Mouse (Mus musculus): ENCODE measurements at regions not wholly inside any gene's neighbourhood (a gene's known extent, or its start where the extent isn't known, plus 50 kb on each side); places are given as distances from the start of the nearest gene placed in this dataset.

- H3K4me3 ChIP-seq (ENCODE audit: insufficient read depth in 1 of 2, low read depth in 1 of 2, low read length in 2 of 2, poor library complexity in 1 of 2, severe bottlenecking in 1 of 2) = no peak overlapping the region
- H3K9me3 ChIP-seq (ENCODE audit: control insufficient read depth, insufficient read depth, low read depth, low read length) = no peaks in the 10 kb centered on the region
- in situ Hi-C loops (cut with MboI; ENCODE audit: low sequenced_read_pairs in 2 of 2, unreplicated experiment in 2 of 2) = no loop called here
- H3K9ac ChIP-seq (ENCODE audit: insufficient read depth, low read depth, low read length, poor library complexity, severe bottlenecking) = no peak overlapping the region
- no peak overlapping the region for H3K27ac ChIP-seq (ENCODE audit: insufficient read depth, low read depth, low read length, poor library complexity, severe bottlenecking)
- no peaks in the 10 kb centered on the region for H3K36me3 ChIP-seq (ENCODE audit: control insufficient read depth, insufficient read depth, low read length, poor library complexity, severe bottlenecking)
- H3K4me1 ChIP-seq (ENCODE audit: control insufficient read depth in 2 of 2, insufficient read depth in 2 of 2, low read length in 2 of 2, poor library complexity in 1 of 2) = no peaks in the 10 kb centered on the region
- TF ChIP-seq CHD2 (IDR thresholded peaks at IDR 0.05; ENCODE audit: low read depth, low read length) (no peak), ZC3H11A (IDR thresholded peaks at IDR 0.05; ENCODE audit: borderline replicate concordance, low read depth, low read length) (no peak), HCFC1 (IDR thresholded peaks at IDR 0.05; ENCODE audit: borderline replicate concordance, insufficient read depth, low read length) (no peak)
- no peak for DNase-seq (ENCODE audit: low read depth, low spot score)
Measured at GRCm38 (mm10) chr12:106796596-106796995, 691.8 kb upstream of the 3110018I06Rik start.

DNA sequence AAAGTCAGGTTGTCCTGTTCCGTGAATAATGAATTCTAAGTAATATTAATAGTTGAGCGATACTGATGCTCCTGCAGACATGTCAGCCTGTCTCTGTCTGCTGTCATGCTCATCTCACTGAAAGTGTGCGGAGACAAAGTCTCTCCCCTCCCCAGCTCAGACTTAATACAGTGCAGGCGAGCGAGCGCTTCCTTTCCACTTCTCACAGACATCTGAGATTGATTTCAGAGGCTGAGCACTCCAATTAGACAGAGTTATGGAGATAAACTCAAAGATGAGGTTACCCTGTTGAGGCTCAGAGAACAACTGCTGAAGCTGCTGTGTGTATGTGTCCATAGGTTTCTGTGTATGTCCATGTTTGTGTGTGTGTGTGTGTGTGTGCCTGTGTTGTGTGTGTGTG is 668.7 kb upstream of the 3110018I06Rik start:
- no peaks in the 10 kb centered on the region for H3K4me1 ChIP-seq (ENCODE audit: control insufficient read depth in 2 of 2, insufficient read depth in 2 of 2, low read length in 2 of 2, poor library complexity in 1 of 2)
- no peak for DNase-seq (ENCODE audit: low read depth, low spot score)

DNA sequence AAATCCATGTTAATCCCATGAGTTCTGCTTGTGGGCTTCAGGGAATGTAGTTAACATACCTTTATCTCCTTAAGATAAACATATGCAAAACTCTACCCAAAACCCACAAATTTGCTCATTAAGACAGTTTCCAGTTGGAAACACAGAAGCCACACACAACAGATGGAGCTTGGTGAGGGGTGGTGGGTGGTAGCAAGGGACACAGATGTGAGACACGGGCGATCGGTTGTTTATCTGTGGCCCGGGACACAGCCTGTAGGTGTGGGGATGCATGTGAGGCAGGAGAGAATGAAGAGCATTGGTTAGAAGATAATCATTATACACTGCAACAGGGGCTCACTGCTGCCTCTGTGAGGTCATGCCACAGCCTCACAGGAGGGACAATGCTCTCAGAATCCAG is 666.1 kb upstream of the 3110018I06Rik start:
- in situ Hi-C loops (cut with MboI; ENCODE audit: low sequenced_read_pairs in 2 of 2, unreplicated experiment in 2 of 2) = no loop called here

More for the DNA sequence above, 668.7 kb upstream of the 3110018I06Rik start:
- in situ Hi-C loops (cut with MboI; ENCODE audit: low sequenced_read_pairs in 2 of 2, unreplicated experiment in 2 of 2) = no loop called here
- no peak overlapping the region for H3K9ac ChIP-seq (ENCODE audit: insufficient read depth, low read depth, low read length, poor library complexity, severe bottlenecking)
- no peaks in the 10 kb centered on the region for H3K9me3 ChIP-seq (ENCODE audit: control insufficient read depth, insufficient read depth, low read depth, low read length)
- H3K4me3 ChIP-seq (ENCODE audit: insufficient read depth in 1 of 2, low read depth in 1 of 2, low read length in 2 of 2, poor library complexity in 1 of 2, severe bottlenecking in 1 of 2) = no peak overlapping the region
- no peak overlapping the region for H3K27ac ChIP-seq (ENCODE audit: insufficient read depth, low read depth, low read length, poor library complexity, severe bottlenecking)
- TF ChIP-seq ZC3H11A (IDR thresholded peaks at IDR 0.05; ENCODE audit: borderline replicate concordance, low read depth, low read length) (no peak), HCFC1 (IDR thresholded peaks at IDR 0.05; ENCODE audit: borderline replicate concordance, insufficient read depth, low read length) (no peak), CHD2 (IDR thresholded peaks at IDR 0.05; ENCODE audit: low read depth, low read length) (no peak), ZNF384 (IDR thresholded peaks at IDR 0.05; ENCODE audit: low read depth, low read length) (no peak), MAFK (IDR thresholded peaks at IDR 0.05; ENCODE audit: insufficient read depth, low read depth, low read length) (no peak)
- no peaks in the 10 kb centered on the region for H3K36me3 ChIP-seq (ENCODE audit: control insufficient read depth, insufficient read depth, low read length, poor library complexity, severe bottlenecking)

GRCm38 (mm10) chr12:106828542-106828941 is 659.9 kb upstream of the 3110018I06Rik start:
- in situ Hi-C loops (cut with MboI; ENCODE audit: low sequenced_read_pairs in 2 of 2, unreplicated experiment in 2 of 2) = no loop called here
- Histone ChIP-seq H3K36me3 (ENCODE audit: control insufficient read depth, insufficient read depth, low read length, poor library complexity, severe bottlenecking) (no peaks in the 10 kb centered on the region), H3K9ac (ENCODE audit: insufficient read depth, low read depth, low read length, poor library complexity, severe bottlenecking) (no peak overlapping the region), H3K4me1 (ENCODE audit: control insufficient read depth in 2 of 2, insufficient read depth in 2 of 2, low read length in 2 of 2, poor library complexity in 1 of 2) (no peaks in the 10 kb centered on the region), H3K9me3 (ENCODE audit: control insufficient read depth, insufficient read depth, low read depth, low read length) (no peaks in the 10 kb centered on the region), H3K4me3 (ENCODE audit: insufficient read depth in 1 of 2, low read depth in 1 of 2, low read length in 2 of 2, poor library complexity in 1 of 2, severe bottlenecking in 1 of 2) (no peak overlapping the region), H3K27ac (ENCODE audit: insufficient read depth, low read depth, low read length, poor library complexity, severe bottlenecking) (no peak overlapping the region)
- no peak for DNase-seq (ENCODE audit: low read depth, low spot score)
- TF ChIP-seq ZC3H11A (IDR thresholded peaks at IDR 0.05; ENCODE audit: borderline replicate concordance, low read depth, low read length) (no peak), MAFK (IDR thresholded peaks at IDR 0.05; ENCODE audit: insufficient read depth, low read depth, low read length) (no peak), HCFC1 (IDR thresholded peaks at IDR 0.05; ENCODE audit: borderline replicate concordance, insufficient read depth, low read length) (no peak), ZNF384 (IDR thresholded peaks at IDR 0.05; ENCODE audit: low read depth, low read length) (no peak), CHD2 (IDR thresholded peaks at IDR 0.05; ENCODE audit: low read depth, low read length) (no peak)

More for the DNA sequence above, 666.1 kb upstream of the 3110018I06Rik start:
- Histone ChIP-seq H3K27ac (ENCODE audit: insufficient read depth, low read depth, low read length, poor library complexity, severe bottlenecking) (no peak overlapping the region), H3K9me3 (ENCODE audit: control insufficient read depth, insufficient read depth, low read depth, low read length) (no peaks in the 10 kb centered on the region), H3K4me3 (ENCODE audit: insufficient read depth in 1 of 2, low read depth in 1 of 2, low read length in 2 of 2, poor library complexity in 1 of 2, severe bottlenecking in 1 of 2) (no peak overlapping the region), H3K9ac (ENCODE audit: insufficient read depth, low read depth, low read length, poor library complexity, severe bottlenecking) (no peak overlapping the region), H3K36me3 (ENCODE audit: control insufficient read depth, insufficient read depth, low read length, poor library complexity, severe bottlenecking) (no peaks in the 10 kb centered on the region), H3K4me1 (ENCODE audit: control insufficient read depth in 2 of 2, insufficient read depth in 2 of 2, low read length in 2 of 2, poor library complexity in 1 of 2) (no peaks in the 10 kb centered on the region)
- no peak for DNase-seq (ENCODE audit: low read depth, low spot score)
- TF ChIP-seq MAFK (IDR thresholded peaks at IDR 0.05; ENCODE audit: insufficient read depth, low read depth, low read length) (no peak), ZNF384 (IDR thresholded peaks at IDR 0.05; ENCODE audit: low read depth, low read length) (no peak), CHD2 (IDR thresholded peaks at IDR 0.05; ENCODE audit: low read depth, low read length) (no peak), ZC3H11A (IDR thresholded peaks at IDR 0.05; ENCODE audit: borderline replicate concordance, low read depth, low read length) (no peak), HCFC1 (IDR thresholded peaks at IDR 0.05; ENCODE audit: borderline replicate concordance, insufficient read depth, low read length) (no peak)

DNA sequence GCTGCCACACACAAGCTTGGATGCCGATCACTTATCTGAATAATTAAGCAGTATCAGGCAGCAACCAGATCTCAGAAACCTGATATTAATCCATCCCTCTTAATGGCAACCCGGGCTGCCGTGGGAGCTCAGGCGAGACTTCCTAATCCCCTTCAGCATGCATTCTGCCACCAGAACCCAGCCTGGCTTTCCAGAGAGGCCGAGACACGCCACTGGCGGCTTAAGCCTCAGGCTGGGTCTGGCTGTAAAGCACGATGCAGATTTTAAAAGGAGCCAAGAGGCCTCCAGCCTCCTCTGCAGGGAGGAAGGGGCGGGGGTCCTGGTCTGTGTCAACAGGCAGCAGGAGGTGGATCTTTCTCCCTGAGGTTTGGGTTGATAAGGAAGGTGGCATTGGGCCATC is 659.1 kb upstream of the 3110018I06Rik start:
- Histone ChIP-seq H3K4me1 (ENCODE audit: control insufficient read depth in 2 of 2, insufficient read depth in 2 of 2, low read length in 2 of 2, poor library complexity in 1 of 2) (no peaks in the 10 kb centered on the region), H3K27ac (ENCODE audit: insufficient read depth, low read depth, low read length, poor library complexity, severe bottlenecking) (no peak overlapping the region), H3K9ac (ENCODE audit: insufficient read depth, low read depth, low read length, poor library complexity, severe bottlenecking) (peak overlapping the region; percentile 47; the same call in 1 of the 2 replicates), H3K9me3 (ENCODE audit: control insufficient read depth, insufficient read depth, low read depth, low read length) (no peaks in the 10 kb centered on the region), H3K36me3 (ENCODE audit: control insufficient read depth, insufficient read depth, low read length, poor library complexity, severe bottlenecking) (no peaks in the 10 kb centered on the region), H3K4me3 (ENCODE audit: insufficient read depth in 1 of 2, low read depth in 1 of 2, low read length in 2 of 2, poor library complexity in 1 of 2, severe bottlenecking in 1 of 2) (0 out of 4 replicates have a peak overlapping the region, but pooled peaks of 1 of the 2 experiments have one; percentile 30)
- in situ Hi-C loops (cut with MboI; ENCODE audit: low sequenced_read_pairs in 2 of 2, unreplicated experiment in 2 of 2) = no loop called here
- no peak for TF ChIP-seq ZC3H11A (IDR thresholded peaks at IDR 0.05; ENCODE audit: borderline replicate concordance, low read depth, low read length)
- TF ChIP-seq HCFC1 (IDR thresholded peaks at IDR 0.05; ENCODE audit: borderline replicate concordance, insufficient read depth, low read length) = no peak
- DNase-seq (ENCODE audit: low read depth, low spot score) = no peak

Data from ES-E14 (cell line).